Comparison of ENCODE assay signal across 21 mouse cellular contexts in the genomic region with DNA sequence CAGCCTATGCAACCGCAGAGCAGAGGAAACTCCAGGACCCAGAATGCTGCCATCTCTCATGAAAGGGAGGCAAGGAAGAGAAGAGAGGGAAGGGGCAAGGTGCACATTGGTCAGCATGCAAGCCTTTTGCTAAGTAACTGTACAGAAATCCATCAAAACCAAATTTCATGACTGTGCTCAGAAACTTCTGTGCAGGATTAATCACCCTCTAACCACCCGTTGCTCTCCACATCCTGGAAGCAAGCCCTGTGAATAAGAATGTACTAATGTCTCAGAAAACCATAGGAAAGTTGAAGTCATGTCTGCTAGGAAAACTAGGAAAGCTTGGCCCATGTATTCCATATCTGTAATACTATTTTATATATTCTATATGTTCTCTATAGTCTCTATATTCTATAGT.
"Had no signal": no experiment of that assay in that cellular context is flagged by ENCODE, and none has a peak within 500 bp of the region (broad histone marks: within the 10 kb centered on the region; RNA-seq: fewer than 3 reads in every experiment).

No protein-coding gene starts in this region.

- H3K4me1 ChIP-seq: liver, embryonic 12.5 days; liver, embryonic 15.5 days; megakaryocyte, embryonic 14.5 days; midbrain, embryonic 10.5 days; midbrain, embryonic 13.5 days; neural tube, embryonic 13.5 days; stomach, embryonic 15.5 days had no signal

- H3K9me3 ChIP-seq: liver, embryonic 12.5 days; liver, embryonic 15.5 days; lung, embryonic 15.5 days; midbrain, embryonic 13.5 days; stomach, embryonic 15.5 days had no signal

- H3K36me3 ChIP-seq: limb, embryonic 12.5 days; liver, embryonic 12.5 days; liver, embryonic 15.5 days; lung, embryonic 15.5 days; midbrain, embryonic 10.5 days; midbrain, embryonic 13.5 days; neural tube, embryonic 13.5 days; stomach, embryonic 15.5 days had no signal

- ATAC-seq: liver, embryonic 12.5 days; midbrain, embryonic 13.5 days; midbrain, embryonic 16.5 days had no signal

- H3K4me3 ChIP-seq: limb, embryonic 12.5 days; liver, embryonic 12.5 days; liver, embryonic 15.5 days; lung, embryonic 15.5 days; megakaryocyte, embryonic 14.5 days; midbrain, embryonic 10.5 days; midbrain, embryonic 13.5 days; myocyte; neural tube, embryonic 13.5 days; stomach, embryonic 15.5 days had no signal

- H3K27me3 ChIP-seq: limb, embryonic 12.5 days; liver, embryonic 12.5 days; liver, embryonic 15.5 days; lung, embryonic 15.5 days; megakaryocyte, embryonic 14.5 days; midbrain, embryonic 13.5 days; neural tube, embryonic 13.5 days; stomach, embryonic 15.5 days had no signal

- H3K4me2 ChIP-seq: limb, embryonic 12.5 days; liver, embryonic 12.5 days; liver, embryonic 15.5 days; lung, embryonic 15.5 days; midbrain, embryonic 13.5 days; neural tube, embryonic 13.5 days; stomach, embryonic 15.5 days had no signal

- H3K27ac ChIP-seq: limb, embryonic 12.5 days; liver, embryonic 12.5 days; liver, embryonic 15.5 days; lung, embryonic 15.5 days; midbrain, embryonic 10.5 days; midbrain, embryonic 13.5 days; neural tube, embryonic 13.5 days; stomach, embryonic 15.5 days had no signal

- H3K9ac ChIP-seq: limb, embryonic 12.5 days; liver, embryonic 12.5 days; liver, embryonic 15.5 days; lung, embryonic 15.5 days; midbrain, embryonic 13.5 days; neural tube, embryonic 13.5 days; stomach, embryonic 15.5 days had no signal

- DNase-seq: kidney, adult 2 months; kidney, postnatal 14 days; kidney, postnatal 4 days; liver; lung, adult 18-20 months; lung, postnatal 10 days; lung, postnatal 36 days; right cerebral cortex, postnatal 25 days; spleen, adult 18-20 months; thymus, postnatal 25 days had no signal
